Mouse (Mus musculus) limb, embryonic 14.5 days (tissue): ENCODE data around the gene Pdzd2. TPM values are rescaled to one million over a fixed set of nuclear protein-coding genes. Genes with fewer than 3 reads are reported as not detected.

ENCODE experiments used
- ATAC-seq: fragments of 200-750 bp; cut with Nextera tagmentation; 2 replicates; pipeline ENCODE4 v1.8.0; 2017; ENCODE audit warnings: low read depth, moderate number of reproducible peaks, moderate TSS enrichment; ENCODE audit not compliant: low FRiP score
- DNase-seq: peaks from one replicate; pipeline ENCODE4 v3.0.0-alpha.2; 2015; ENCODE audit warnings: low spot score
- H3K27ac ChIP-seq: fragments of 300-500 bp; sonication (generic); replicated peaks from 2 replicates; pipeline ENCODE4 v1.5.1; 2014; ENCODE audit warnings: low read depth, mild to moderate bottlenecking, low read length, moderate library complexity, mixed read lengths
- H3K27me3 ChIP-seq: fragments of 300-500 bp; sonication (generic); 2 replicates; pipeline ENCODE4 v1.6.1; 2014; ENCODE audit warnings: low read length, mixed read lengths; ENCODE audit not compliant: control insufficient read depth, insufficient read depth
- H3K36me3 ChIP-seq: fragments of 300-500 bp; sonication (generic); 2 replicates; pipeline ENCODE4 v1.6.1; 2014; ENCODE audit warnings: mild to moderate bottlenecking, low read length, moderate library complexity, mixed read lengths; ENCODE audit not compliant: control insufficient read depth, insufficient read depth
- H3K4me1 ChIP-seq: fragments of 300-500 bp; sonication (generic); 2 replicates; pipeline ENCODE4 v1.6.1; 2014; ENCODE audit warnings: antibody characterized with exemption, low read length, mixed read lengths; ENCODE audit not compliant: control insufficient read depth, insufficient read depth
- H3K4me2 ChIP-seq: fragments of 300-500 bp; sonication (generic); replicated peaks from 2 replicates; pipeline ENCODE4 v1.6.1; 2014; ENCODE audit warnings: low read depth, mild to moderate bottlenecking, low read length, moderate library complexity; ENCODE audit not compliant: severe bottlenecking
- H3K4me3 ChIP-seq: fragments of 300-500 bp; sonication (generic); replicated peaks from 2 replicates; pipeline ENCODE4 v1.5.1; 2014; ENCODE audit warnings: low read length
- H3K9ac ChIP-seq: fragments of 300-500 bp; sonication (generic); 2 replicates; pipeline ENCODE4 v1.6.1; 2014; ENCODE audit warnings: mild to moderate bottlenecking, low read depth, low read length, moderate library complexity; ENCODE audit not compliant: severe bottlenecking
- H3K9me3 ChIP-seq: fragments of 300-500 bp; sonication (generic); 2 replicates; pipeline ENCODE4 v1.6.1; 2016; ENCODE audit warnings: low read length; ENCODE audit not compliant: control insufficient read depth
- POLR2A ChIP-seq: fragments of 200-500 bp; IDR thresholded peaks from 2 replicates; pipeline ENCODE4 v1.8.0; 2012; ENCODE audit warnings: inconsistent platforms, mild to moderate bottlenecking, moderate library complexity, borderline replicate concordance; ENCODE audit not compliant: insufficient read depth, insufficient read length; ENCODE audit errors: extremely low read depth
- WGBS: fragments of 180-500 bp; shearing (Covaris S2); extraction: QIAGEN DNeasy Blood & Tissue Kit; methylation state at CpG from one replicate; pipeline ENCODE4 v1.1.7; 2014; 5-methylcytosine and 5-hydroxymethylcytosine counted together
- polyA plus RNA-seq, 2 experiments: library from polyadenylated mRNA; depleted of rRNA in 1 of 2; stranded (reverse) in 1 of 2; unstranded in 1 of 2; fragments of >200 nt; fragmentation: Nextera tagmentation in 1 of 2; extraction: Ambion mirVana in 1 of 2; gene quantifications; 2 replicates each; pipeline versions ENCODE4 v1.2.1 to v1.2.3; 2012 to 2014

Gene Pdzd2
- polyA plus RNA-seq, 2 experiments, result 14.6 to 26.4 TPM

- WGBS, result 16% methylated on average over 4 of the region's 4 CpGs
- Histone ChIP-seq H3K4me3 (no peak overlapping the region), H3K9me3 (no peaks in the 10 kb centered on the region), H3K9ac (no peak overlapping the region), H3K36me3 (no peaks in the 10 kb centered on the region), H3K27me3 (no peaks in the 10 kb centered on the region), H3K4me2 (no peak overlapping the region), H3K27ac (no peak overlapping the region), H3K4me1 (peaks cover 31% of the 10 kb centered on the region)
- 0 out of 2 replicates have a peak, but pooled peaks have one; percentile 23 for ATAC-seq
- peak; percentile 48 for DNase-seq
- TF ChIP-seq POLR2A, result no peak
Measured at GRCm38 (mm10) chr15:12451448-12451847, 288.3 kb downstream of the Pdzd2 start.

DNA sequence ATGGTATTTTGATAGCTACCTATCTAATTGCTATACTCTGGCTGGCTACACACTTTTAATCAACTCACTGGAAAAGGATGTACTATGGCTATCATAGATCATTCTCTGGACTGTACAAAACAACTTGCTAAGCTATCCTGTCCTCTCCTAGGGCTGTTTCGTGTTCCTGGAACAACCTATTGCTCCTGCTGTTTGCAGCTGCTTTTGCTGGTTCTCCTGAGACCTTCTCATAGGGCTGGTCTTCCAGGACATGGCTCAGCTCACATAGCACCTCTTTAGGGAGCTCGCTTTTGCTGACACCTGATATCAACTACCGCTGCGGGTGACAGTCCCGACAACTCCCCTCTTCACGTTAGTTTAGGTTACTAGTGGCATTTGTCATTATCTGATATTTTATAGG, 288.9 kb downstream of the Pdzd2 start:
- ATAC-seq, result peak; percentile 27; the same call in 1 of the 2 replicates
- no peak overlapping the region for H3K4me3 ChIP-seq
- no peak for DNase-seq
- no peak overlapping the region for H3K27ac ChIP-seq
- 27% methylated on average over 6 of the region's 6 CpGs for WGBS
- H3K9me3 ChIP-seq, result no peaks in the 10 kb centered on the region
- peaks cover 30% of the 10 kb centered on the region for H3K4me1 ChIP-seq
- no peaks in the 10 kb centered on the region for H3K27me3 ChIP-seq
- H3K4me2 ChIP-seq, result no peak overlapping the region
- H3K9ac ChIP-seq, result no peak overlapping the region
- H3K36me3 ChIP-seq, result no peaks in the 10 kb centered on the region
- no peak for TF ChIP-seq POLR2A

DNA sequence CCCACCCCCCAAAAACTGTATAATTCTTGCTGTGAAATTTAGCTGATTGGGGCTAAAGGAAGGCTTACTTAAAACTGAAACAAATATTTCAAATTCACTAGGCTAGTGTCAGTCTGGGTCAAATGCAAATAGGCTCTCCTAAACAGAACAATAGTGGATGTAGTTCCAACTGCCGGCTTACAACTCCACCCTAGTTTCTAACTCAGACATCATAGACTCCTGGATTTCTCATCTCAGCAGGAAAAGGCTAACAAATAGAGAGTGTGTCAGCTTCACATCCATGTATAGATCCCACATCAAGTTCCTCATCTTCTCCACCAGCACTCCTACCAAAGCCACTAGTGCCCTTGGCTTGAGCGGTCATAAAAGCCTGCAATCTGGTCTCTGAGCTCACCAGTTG, 290.4 kb downstream of the Pdzd2 start:
- Histone ChIP-seq H3K9ac (no peak overlapping the region), H3K27ac (no peak overlapping the region), H3K4me1 (peaks cover 30% of the 10 kb centered on the region), H3K4me2 (no peak overlapping the region), H3K4me3 (no peak overlapping the region), H3K36me3 (no peaks in the 10 kb centered on the region), H3K27me3 (no peaks in the 10 kb centered on the region), H3K9me3 (no peaks in the 10 kb centered on the region)
- DNase-seq (no peak), ATAC-seq (no peak)
- no peak for TF ChIP-seq POLR2A
- 84% methylated on average over 2 of the region's 2 CpGs for WGBS

DNA sequence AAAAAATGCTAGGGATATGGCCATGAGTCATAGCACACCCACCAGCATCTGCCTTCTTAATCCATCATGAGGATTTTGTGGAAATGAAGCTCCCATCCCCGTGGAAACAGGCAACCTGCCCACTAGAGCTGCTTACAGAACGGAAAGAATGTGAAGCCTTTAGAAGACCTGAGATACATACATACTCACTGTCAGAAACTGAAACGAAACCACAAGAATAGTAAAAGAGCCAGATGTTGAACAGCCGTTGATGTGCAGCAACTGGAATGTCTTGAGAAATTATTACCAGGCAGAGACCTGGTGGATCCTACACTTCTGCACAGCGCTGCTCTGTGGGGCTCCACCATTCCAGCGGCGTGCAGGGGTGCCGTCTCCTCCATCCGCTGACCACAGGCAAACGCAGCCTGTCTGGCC, 292.7 kb downstream of the Pdzd2 start:
- Histone ChIP-seq H3K4me2 (peak overlapping the region; percentile 28; the same call in 1 of the 2 replicates), H3K27me3 (no peaks in the 10 kb centered on the region), H3K4me1 (peaks cover 29% of the 10 kb centered on the region), H3K4me3 (no peak overlapping the region), H3K36me3 (no peaks in the 10 kb centered on the region), H3K9me3 (no peaks in the 10 kb centered on the region), H3K27ac (peak overlapping the region; percentile 61), H3K9ac (no peak overlapping the region)
- WGBS, result 31% methylated on average over 10 of the region's 10 CpGs
- ATAC-seq (peak; percentile 80), DNase-seq (peak; percentile 82)
- TF ChIP-seq POLR2A, result no peak

DNA sequence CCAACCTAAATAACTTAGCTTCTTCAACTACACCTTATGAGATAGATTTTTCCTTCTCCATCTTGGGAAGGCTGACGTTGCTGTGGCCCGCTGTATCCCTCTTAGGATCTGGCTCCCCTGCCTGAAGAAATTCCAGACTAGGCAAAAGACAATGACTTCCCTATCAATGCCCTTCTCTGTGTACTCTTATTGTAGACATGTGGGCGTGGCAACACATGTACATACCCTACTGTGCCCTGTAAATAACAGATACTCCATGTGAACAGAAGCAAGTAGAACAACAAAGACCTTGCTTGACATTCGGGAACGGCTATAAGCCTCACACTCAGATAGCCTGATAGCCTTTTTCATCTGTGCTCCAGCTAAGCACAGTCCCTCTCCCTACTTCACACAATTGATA, 295.2 kb downstream of the Pdzd2 start:
- no peak for ATAC-seq
- no peak for DNase-seq
- H3K27ac ChIP-seq, result no peak overlapping the region
- no peaks in the 10 kb centered on the region for H3K9me3 ChIP-seq
- no peaks in the 10 kb centered on the region for H3K27me3 ChIP-seq
- 88% methylated on average over 5 of the region's 5 CpGs for WGBS
- H3K36me3 ChIP-seq, result 0 out of 2 replicates have a peak, but pooled peaks cover 3% of the 10 kb centered on the region
- no peak overlapping the region for H3K4me2 ChIP-seq
- no peak overlapping the region for H3K4me3 ChIP-seq
- H3K9ac ChIP-seq, result no peak overlapping the region
- H3K4me1 ChIP-seq, result peaks cover 13% of the 10 kb centered on the region
- no peak for TF ChIP-seq POLR2A

GRCm38 (mm10) chr15:12439351-12439751, 300.4 kb downstream of the Pdzd2 start:
- no peaks in the 10 kb centered on the region for H3K27me3 ChIP-seq
- ATAC-seq (no peak), DNase-seq (no peak)
- peaks cover 3% of the 10 kb centered on the region; the same call in 1 of the 2 replicates for H3K36me3 ChIP-seq
- H3K4me2 ChIP-seq, result no peak overlapping the region
- 57% methylated on average over 6 of the region's 6 CpGs for WGBS
- no peak overlapping the region for H3K4me3 ChIP-seq
- peaks cover 6% of the 10 kb centered on the region; the same call in 1 of the 2 replicates for H3K4me1 ChIP-seq
- no peak overlapping the region for H3K9ac ChIP-seq
- no peaks in the 10 kb centered on the region for H3K9me3 ChIP-seq
- TF ChIP-seq POLR2A, result no peak
- H3K27ac ChIP-seq, result no peak overlapping the region
